Comparison of ENCODE assay signal across 16 mouse cellular contexts in the genomic region with DNA sequence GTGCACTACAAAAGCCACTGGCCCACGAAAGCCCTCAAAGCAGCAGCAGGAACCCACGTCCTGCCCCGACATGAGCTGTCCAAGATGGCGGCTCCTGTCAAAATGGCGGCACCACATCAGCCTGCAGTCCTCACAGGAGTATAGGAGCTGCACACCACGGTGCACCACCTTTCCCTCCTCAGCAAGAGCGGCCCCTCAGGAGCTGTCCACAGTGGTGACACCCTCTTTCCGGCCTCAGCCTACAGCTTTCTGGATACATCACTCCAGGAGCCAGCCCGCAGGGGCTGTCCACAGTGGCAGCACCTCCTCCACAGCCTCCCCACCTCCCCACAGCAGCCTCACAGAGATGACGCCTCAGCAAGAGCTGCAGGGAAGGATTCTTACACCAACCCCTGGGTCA. TPM values are rescaled to one million over a fixed set of nuclear protein-coding genes. Genes with fewer than 3 reads are reported as not detected.
"Had no signal": no experiment of that assay in that cellular context is flagged by ENCODE, and none has a peak within 500 bp of the region (broad histone marks: within the 10 kb centered on the region; RNA-seq: fewer than 3 reads in every experiment).

No protein-coding gene starts in this region.

- H3K36me3 ChIP-seq: liver, embryonic 13.5 days; midbrain, embryonic 12.5 days; midbrain, embryonic 15.5 days; neural tube, embryonic 12.5 days; neural tube, embryonic 15.5 days; stomach, embryonic 15.5 days had no signal

- H3K9me3 ChIP-seq: liver, embryonic 13.5 days; midbrain, embryonic 15.5 days; neural tube, embryonic 12.5 days; stomach, embryonic 15.5 days had no signal

- H3K27me3 ChIP-seq: liver, embryonic 13.5 days; midbrain, embryonic 12.5 days; midbrain, embryonic 15.5 days; neural tube, embryonic 12.5 days; neural tube, embryonic 15.5 days; stomach, embryonic 15.5 days had no signal

- H3K4me1 ChIP-seq: neural tube, embryonic 12.5 days; stomach, embryonic 15.5 days had no signal

- DNase-seq: kidney, adult 2 months; kidney, postnatal 25 days; layer of hippocampus, postnatal 36 days; liver, embryonic 13.5 days; lung, embryonic 14.5 days; retina, postnatal 1 day; right cerebral cortex, postnatal 25 days; spleen, adult 18-20 months; thymus, postnatal 4 days had no signal

- H3K4me3 ChIP-seq: left cerebral cortex, adult 2 months; liver, embryonic 13.5 days; midbrain, embryonic 12.5 days; midbrain, embryonic 15.5 days; neural tube, embryonic 12.5 days; neural tube, embryonic 15.5 days; stomach, embryonic 15.5 days had no signal

RNA-seq across cellular contexts. Expression of gene Zfp599, which starts 2.9 kb away (rescaled TPM):
- polyA plus RNA-seq: liver, adult 2 months had no signal
